Mouse (Mus musculus): ENCODE measurements around the gene Dab1. TPM values are rescaled to one million over a fixed set of nuclear protein-coding genes. Genes with fewer than 3 reads are reported as not detected.

Dab1 gene
- total and polyA plus RNA-seq, 3 experiments, result not detected

DNA sequence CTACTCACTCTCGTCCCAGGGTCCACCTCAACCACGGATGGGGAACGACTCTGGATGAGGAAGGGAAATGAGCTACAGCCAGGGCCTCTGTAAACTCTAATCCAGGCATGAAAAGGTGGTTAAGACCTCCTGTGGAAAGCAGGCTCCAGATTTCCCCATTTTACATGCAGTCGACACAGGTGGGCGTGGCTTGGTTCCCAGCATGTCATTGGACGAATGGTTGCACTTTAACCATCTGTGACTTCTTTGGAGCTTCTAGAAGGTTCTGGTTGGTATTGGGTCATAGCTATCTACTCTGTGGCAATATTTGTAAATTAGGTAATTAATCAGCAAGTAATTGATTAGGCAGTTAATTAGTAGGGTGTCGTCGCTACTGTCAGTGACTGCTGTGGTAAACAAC lies 752.0 kb downstream of the Dab1 start:
- DNase-seq (ENCODE audit: low read depth, low spot score), result no peak
- H3K9me3 ChIP-seq (replicated peaks; ENCODE audit: insufficient read depth, low read length), result no peaks in the 10 kb centered on the region
- TF ChIP-seq UBTF (IDR thresholded peaks at IDR 0.05; ENCODE audit: borderline replicate concordance, insufficient read depth, low read depth, low read length) (no peak), HCFC1 (IDR thresholded peaks at IDR 0.05; ENCODE audit: low read depth, low read length) (no peak), USF2 (IDR thresholded peaks at IDR 0.05; ENCODE audit: borderline replicate concordance in 1 of 2, insufficient read depth in 1 of 2, low read depth in 1 of 2, low read length in 2 of 2) (no peak), ZC3H11A (IDR thresholded peaks at IDR 0.05; ENCODE audit: low read depth, low read length) (no peak)
- no peaks in the 10 kb centered on the region for H3K4me1 ChIP-seq (ENCODE audit: control insufficient read depth in 1 of 2, insufficient read depth in 2 of 2, low read length in 2 of 2)
- no peaks in the 10 kb centered on the region for H3K79me2 ChIP-seq (ENCODE audit: control insufficient read depth, insufficient read depth, low read length, poor library complexity)
- no peak overlapping the region for H3K4me3 ChIP-seq (ENCODE audit: control insufficient read depth in 1 of 2, insufficient read depth in 1 of 2, low read depth in 2 of 2, low read length in 2 of 2)
- no peaks in the 10 kb centered on the region for H3K36me3 ChIP-seq (ENCODE audit: control insufficient read depth in 1 of 2, insufficient read depth in 2 of 2, low read length in 2 of 2)
- no peak overlapping the region for H3K9ac ChIP-seq (ENCODE audit: control insufficient read depth, low read depth, low read length, poor library complexity, severe bottlenecking)
- no peaks in the 10 kb centered on the region for H3K27me3 ChIP-seq (ENCODE audit: control insufficient read depth in 1 of 2, insufficient read depth in 2 of 2, low read length in 2 of 2)
- H3K27ac ChIP-seq (ENCODE audit: control insufficient read depth, low read depth, low read length), result no peak overlapping the region

DNA sequence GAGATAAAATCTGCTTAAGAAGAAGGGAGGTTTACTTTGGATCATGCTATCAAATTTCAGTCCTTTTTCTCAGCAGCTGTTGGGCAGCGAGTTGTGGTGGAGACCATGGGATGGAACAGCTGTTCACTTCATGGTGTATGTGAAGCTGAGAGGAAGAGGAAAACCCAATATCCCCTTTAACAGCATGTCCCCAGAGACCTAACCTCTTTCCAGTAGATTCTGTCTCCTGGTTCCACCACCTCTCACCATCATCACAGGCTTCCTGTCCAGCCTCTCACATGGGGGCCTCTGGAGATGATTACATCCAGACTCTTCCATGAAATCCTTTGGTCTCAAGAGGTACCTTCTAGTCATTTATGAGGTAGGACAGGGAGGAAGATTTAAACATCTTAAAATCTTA lies 755.0 kb downstream of the Dab1 start:
- Histone ChIP-seq H3K27me3 (ENCODE audit: control insufficient read depth in 1 of 2, insufficient read depth in 2 of 2, low read length in 2 of 2) (no peaks in the 10 kb centered on the region), H3K79me2 (ENCODE audit: control insufficient read depth, insufficient read depth, low read length, poor library complexity) (no peaks in the 10 kb centered on the region), H3K4me1 (ENCODE audit: control insufficient read depth in 1 of 2, insufficient read depth in 2 of 2, low read length in 2 of 2) (no peaks in the 10 kb centered on the region), H3K36me3 (ENCODE audit: control insufficient read depth in 1 of 2, insufficient read depth in 2 of 2, low read length in 2 of 2) (no peaks in the 10 kb centered on the region), H3K27ac (ENCODE audit: control insufficient read depth, low read depth, low read length) (no peak overlapping the region), H3K9ac (ENCODE audit: control insufficient read depth, low read depth, low read length, poor library complexity, severe bottlenecking) (no peak overlapping the region), H3K4me3 (ENCODE audit: control insufficient read depth in 1 of 2, insufficient read depth in 1 of 2, low read depth in 2 of 2, low read length in 2 of 2) (no peak overlapping the region), H3K9me3 (replicated peaks; ENCODE audit: insufficient read depth, low read length) (no peaks in the 10 kb centered on the region)
- TF ChIP-seq TAL1 (IDR thresholded peaks at IDR 0.05; ENCODE audit: low read length), result no peak
- no peak for TF ChIP-seq POLR2AphosphoS2 (IDR thresholded peaks at IDR 0.05; ENCODE audit: low read length)
- DNase-seq (ENCODE audit: low read depth, low spot score), result no peak

DNA sequence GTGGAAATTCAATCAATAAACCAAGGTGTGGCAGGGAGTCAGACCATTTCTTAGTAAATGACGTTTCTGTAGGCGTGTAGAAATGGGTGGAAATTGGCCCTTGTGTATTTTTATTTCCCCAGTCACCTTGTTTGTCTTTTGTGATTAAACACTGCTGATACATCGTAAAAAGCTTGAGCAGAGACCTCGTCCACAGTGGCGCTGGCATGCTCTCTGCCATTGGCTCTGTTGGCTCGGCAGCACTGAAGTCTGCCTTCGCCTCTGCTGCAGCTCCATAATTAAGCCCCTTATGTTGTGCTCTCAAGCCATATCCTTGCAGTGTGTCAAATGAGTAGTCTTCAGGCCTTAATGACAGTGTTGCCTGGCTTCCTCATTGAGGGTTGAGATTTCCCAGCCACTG lies 765.5 kb downstream of the Dab1 start:
- H3K4me1 ChIP-seq (ENCODE audit: control insufficient read depth in 1 of 2, insufficient read depth in 2 of 2, low read length in 2 of 2), result no peaks in the 10 kb centered on the region
- no peak overlapping the region for H3K9ac ChIP-seq (ENCODE audit: control insufficient read depth, low read depth, low read length, poor library complexity, severe bottlenecking)
- no peaks in the 10 kb centered on the region for H3K79me2 ChIP-seq (ENCODE audit: control insufficient read depth, insufficient read depth, low read length, poor library complexity)
- H3K27me3 ChIP-seq (ENCODE audit: control insufficient read depth in 1 of 2, insufficient read depth in 2 of 2, low read length in 2 of 2), result no peaks in the 10 kb centered on the region
- no peak overlapping the region for H3K27ac ChIP-seq (ENCODE audit: control insufficient read depth, low read depth, low read length)
- no peak for TF ChIP-seq MXI1 (IDR thresholded peaks at IDR 0.05; ENCODE audit: low read depth, low read length)
- TF ChIP-seq TCF12 (IDR thresholded peaks at IDR 0.05; ENCODE audit: low read depth, low read length), result no peak
- TF ChIP-seq CHD2 (IDR thresholded peaks at IDR 0.05; ENCODE audit: low read length), result no peak
- no peak for TF ChIP-seq POLR2AphosphoS2 (IDR thresholded peaks at IDR 0.05; ENCODE audit: low read length)
- no peak for TF ChIP-seq EP300 (IDR thresholded peaks at IDR 0.05; ENCODE audit: low read depth in 1 of 2, low read length in 2 of 2)
- H3K4me3 ChIP-seq (ENCODE audit: control insufficient read depth in 1 of 2, insufficient read depth in 1 of 2, low read depth in 2 of 2, low read length in 2 of 2), result no peak overlapping the region
- no peak for DNase-seq (ENCODE audit: low read depth, low spot score)
- H3K36me3 ChIP-seq (ENCODE audit: control insufficient read depth in 1 of 2, insufficient read depth in 2 of 2, low read length in 2 of 2), result no peaks in the 10 kb centered on the region
- no peaks in the 10 kb centered on the region for H3K9me3 ChIP-seq (replicated peaks; ENCODE audit: insufficient read depth, low read length)

All from MEL (cell line).